Mouse (Mus musculus) forebrain, embryonic 11.5 days (tissue): Measurements from ENCODE around the gene Timm13. TPM values are rescaled to one million over a fixed set of nuclear protein-coding genes. Genes with fewer than 3 reads are reported as not detected.

Source experiments
- ATAC-seq: fragments of 200-750 bp; cut with Nextera tagmentation; replicated peaks from 2 replicates; pipeline ENCODE4 v1.8.0; 2017; ENCODE audit warnings: moderate TSS enrichment; ENCODE audit not compliant: low FRiP score
- DNase-seq: peaks from one replicate; pipeline ENCODE4 v3.0.0-alpha.2; 2017; ENCODE audit warnings: low spot score
- H3K27ac ChIP-seq: fragments of 300-500 bp; sonication (generic); 2 replicates; pipeline ENCODE4 v1.5.1; 2014; ENCODE audit warnings: low read depth, low read length
- H3K27me3 ChIP-seq: fragments of 300-500 bp; sonication (generic); 2 replicates; pipeline ENCODE4 v1.6.1; 2014; ENCODE audit warnings: mild to moderate bottlenecking, low read length, mixed read lengths; ENCODE audit not compliant: control insufficient read depth, insufficient read depth
- H3K36me3 ChIP-seq: fragments of 300-500 bp; sonication (generic); 2 replicates; pipeline ENCODE4 v1.6.1; 2014; ENCODE audit warnings: mild to moderate bottlenecking, low read length, moderate library complexity, mixed read lengths; ENCODE audit not compliant: control insufficient read depth, insufficient read depth
- H3K4me1 ChIP-seq: fragments of 300-500 bp; sonication (generic); replicated peaks from 2 replicates; pipeline ENCODE4 v1.6.1; 2014; ENCODE audit warnings: low read length, mixed read lengths; ENCODE audit not compliant: control insufficient read depth, insufficient read depth
- H3K4me2 ChIP-seq: fragments of 300-500 bp; sonication (generic); 2 replicates; pipeline ENCODE4 v1.6.1; 2014; ENCODE audit warnings: low read depth, mild to moderate bottlenecking, low read length, moderate library complexity, mixed read lengths; ENCODE audit not compliant: severe bottlenecking
- H3K4me3 ChIP-seq: fragments of 300-500 bp; sonication (generic); 2 replicates; pipeline ENCODE4 v1.5.1; 2014; ENCODE audit warnings: low read depth, low read length
- H3K9ac ChIP-seq: fragments of 300-500 bp; sonication (generic); 2 replicates; pipeline ENCODE4 v1.6.1; 2014; ENCODE audit warnings: low read length
- H3K9me3 ChIP-seq: fragments of 300-500 bp; sonication (generic); 2 replicates; pipeline ENCODE4 v1.6.1; 2016; ENCODE audit warnings: low read length, mixed read lengths; ENCODE audit not compliant: control insufficient read depth
- WGBS: fragments of 180-500 bp; shearing (Covaris S2); extraction: QIAGEN DNeasy Blood & Tissue Kit; methylation state at CpG from one replicate; pipeline ENCODE4 v1.1.7; 2014; 5-methylcytosine and 5-hydroxymethylcytosine counted together
- polyA plus RNA-seq: library from polyadenylated mRNA; unstranded; fragments of >200 nt; fragmentation: Nextera tagmentation; extraction: Ambion mirVana; gene quantifications from 2 replicates; pipeline ENCODE4 v1.2.1, GENCODE M21; 2014

Timm13 gene
- polyA plus RNA-seq, 1 experiment from 2014 or later, result 317 TPM

GRCm38 (mm10) chr10:80876028-80876427 is 24.7 kb downstream of the Timm13 start:
- Histone ChIP-seq H3K9ac (no peak overlapping the region; the same call in 1 of the 2 replicates), H3K4me1 (0 out of 2 replicates have a peak, but pooled peaks cover 2% of the 10 kb centered on the region), H3K4me2 (no peak overlapping the region), H3K4me3 (no peak overlapping the region), H3K27ac (no peak overlapping the region), H3K9me3 (no peaks in the 10 kb centered on the region), H3K36me3 (no peaks in the 10 kb centered on the region), H3K27me3 (no peaks in the 10 kb centered on the region)
- DNase-seq (peak; percentile 78), ATAC-seq (0 out of 2 replicates have a peak, but pooled peaks have one; percentile 29)
- WGBS, result 32% methylated on average over 5 of the region's 5 CpGs

GRCm38 (mm10) chr10:80874035-80874434 is 26.7 kb downstream of the Timm13 start:
- Histone ChIP-seq H3K4me1 (0 out of 2 replicates have a peak, but pooled peaks cover 2% of the 10 kb centered on the region), H3K9ac (no peak overlapping the region), H3K36me3 (no peaks in the 10 kb centered on the region), H3K9me3 (no peaks in the 10 kb centered on the region), H3K27me3 (no peaks in the 10 kb centered on the region), H3K27ac (no peak overlapping the region), H3K4me3 (no peak overlapping the region), H3K4me2 (no peak overlapping the region)
- 80% methylated on average over 9 of the region's 9 CpGs for WGBS
- no peak for DNase-seq
- ATAC-seq, result no peak

GRCm38 (mm10) chr10:80871581-80871980 is 29.2 kb downstream of the Timm13 start, which contains the start of gene Tmprss9:
Tmprss9 (plus strand) TSS chr10:80871848.
- DNase-seq (no peak), ATAC-seq (no peak)
- Histone ChIP-seq H3K9ac (no peak within 1 kb of the TSS), H3K4me3 (no peak within 1 kb of the TSS), H3K4me1 (0 out of 2 replicates have a peak, but pooled peaks cover 1% of the 10 kb centered on the region), H3K27ac (no peak within 1 kb of the TSS), H3K36me3 (no peaks in the 10 kb centered on the region), H3K9me3 (no peaks in the 10 kb centered on the region), H3K27me3 (no peaks in the 10 kb centered on the region), H3K4me2 (no peak within 1 kb of the TSS)
- WGBS, result 32% methylated on average over 9 of the region's 9 CpGs

GRCm38 (mm10) chr10:80870993-80871392 is 29.8 kb downstream of the Timm13 start:
- ATAC-seq (no peak), DNase-seq (no peak)
- Histone ChIP-seq H3K27ac (no peak overlapping the region), H3K27me3 (no peaks in the 10 kb centered on the region), H3K4me1 (no peaks in the 10 kb centered on the region), H3K36me3 (no peaks in the 10 kb centered on the region), H3K9me3 (no peaks in the 10 kb centered on the region), H3K4me3 (no peak overlapping the region), H3K4me2 (no peak overlapping the region), H3K9ac (no peak overlapping the region)
- WGBS, result 90% methylated on average over 1 of the region's 6 CpGs

GRCm38 (mm10) chr10:80864446-80864845 is 36.3 kb downstream of the Timm13 start:
- ATAC-seq (no peak), DNase-seq (no peak)
- no peak overlapping the region for H3K27ac ChIP-seq
- H3K4me3 ChIP-seq, result no peak overlapping the region
- no peaks in the 10 kb centered on the region for H3K27me3 ChIP-seq
- H3K4me1 ChIP-seq, result no peaks in the 10 kb centered on the region
- H3K4me2 ChIP-seq, result no peak overlapping the region
- no peak overlapping the region for H3K9ac ChIP-seq
- H3K9me3 ChIP-seq, result no peaks in the 10 kb centered on the region
- no peaks in the 10 kb centered on the region; the same call in 1 of the 2 replicates for H3K36me3 ChIP-seq
- 87% methylated on average over 16 of the region's 16 CpGs for WGBS

DNA sequence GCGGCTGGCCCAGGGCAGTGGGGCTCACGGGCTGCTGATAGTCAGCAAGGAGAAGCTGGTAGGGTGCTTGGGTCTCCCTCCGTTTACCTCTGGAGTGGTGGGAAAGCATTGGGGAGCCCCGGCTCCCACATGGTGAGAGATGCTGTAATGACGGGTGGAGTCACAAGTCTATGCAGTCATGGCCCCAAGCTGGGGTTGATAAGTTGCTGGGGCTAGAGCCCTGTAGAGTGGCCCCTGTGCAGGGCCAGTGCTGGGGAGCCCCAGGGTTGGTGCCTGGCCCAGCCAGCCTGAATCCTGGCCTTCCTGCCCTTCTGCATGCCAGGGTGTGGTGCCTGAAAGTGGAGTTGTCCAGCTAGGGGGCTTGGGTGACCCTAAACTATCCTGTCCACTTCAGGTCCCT is 38.5 kb downstream of the Timm13 start:
- Histone ChIP-seq H3K36me3 (no peaks in the 10 kb centered on the region; the same call in 1 of the 2 replicates), H3K9me3 (no peaks in the 10 kb centered on the region), H3K4me2 (no peak overlapping the region), H3K9ac (no peak overlapping the region), H3K27me3 (no peaks in the 10 kb centered on the region), H3K4me1 (peaks cover 3% of the 10 kb centered on the region; the same call in 1 of the 2 replicates), H3K4me3 (no peak overlapping the region), H3K27ac (no peak overlapping the region)
- DNase-seq (no peak), ATAC-seq (no peak)
- 95% methylated on average over 5 of the region's 5 CpGs for WGBS

DNA sequence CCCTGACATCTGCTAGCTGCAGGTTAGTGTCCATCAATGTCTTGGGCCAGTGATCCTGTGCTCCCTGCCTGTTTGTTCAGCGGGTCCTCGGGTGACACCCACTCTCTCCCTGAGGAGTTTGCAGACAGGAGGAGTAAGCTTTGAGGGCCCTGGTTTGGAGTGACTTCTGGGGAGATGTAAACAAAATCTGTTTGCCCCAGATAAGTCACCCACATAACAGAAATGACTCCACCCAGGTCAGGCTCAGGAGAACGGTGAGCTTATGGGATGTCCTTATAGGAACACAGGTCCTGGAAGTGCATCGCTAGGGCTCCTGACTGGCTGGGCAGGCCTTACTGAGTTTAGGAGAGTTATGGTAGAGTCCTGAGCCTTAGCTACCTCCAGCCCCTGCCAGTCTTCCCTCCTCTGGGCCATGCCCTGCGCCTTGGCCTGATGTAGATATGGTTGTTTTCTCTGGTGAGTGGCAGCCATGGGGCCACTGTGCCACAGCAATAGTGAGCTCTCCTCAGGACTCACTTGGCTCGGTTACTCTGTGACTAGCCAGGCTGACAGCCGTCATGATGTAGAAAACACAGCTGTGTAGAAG is 42.3 kb downstream of the Timm13 start:
- no peaks in the 10 kb centered on the region for H3K27me3 ChIP-seq
- 0 out of 2 replicates have a peak overlapping the region, but pooled peaks have one; percentile 31 for H3K27ac ChIP-seq
- no peak overlapping the region for H3K4me3 ChIP-seq
- ATAC-seq (no peak), DNase-seq (no peak)
- H3K36me3 ChIP-seq, result no peaks in the 10 kb centered on the region; the same call in 1 of the 2 replicates
- no peaks in the 10 kb centered on the region for H3K9me3 ChIP-seq
- WGBS, result 87% methylated on average over 7 of the region's 7 CpGs
- no peak overlapping the region for H3K4me2 ChIP-seq
- H3K9ac ChIP-seq, result no peak overlapping the region
- peaks cover 21% of the 10 kb centered on the region; the same call in 1 of the 2 replicates for H3K4me1 ChIP-seq

DNA sequence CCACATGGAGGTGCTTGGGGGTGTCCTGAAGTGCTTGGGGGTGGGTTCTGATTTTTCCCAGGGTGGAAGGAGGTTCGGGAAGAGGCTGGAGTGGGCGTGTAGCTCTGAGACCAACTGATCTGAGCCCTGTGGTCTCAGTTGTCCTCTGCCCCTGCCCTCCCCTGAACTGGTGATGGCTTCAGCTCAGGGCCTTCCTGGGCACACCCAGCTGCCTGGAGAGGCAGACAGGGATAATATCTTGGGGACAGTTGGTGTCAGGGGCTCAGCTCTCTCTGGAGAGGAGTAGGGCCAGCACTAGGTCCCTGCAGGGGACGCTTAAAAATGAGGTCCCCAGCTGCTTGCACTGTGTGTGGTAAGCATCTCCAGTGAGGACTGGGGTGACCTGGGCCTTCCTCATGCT is 42.9 kb downstream of the Timm13 start:
- Histone ChIP-seq H3K4me2 (peak overlapping the region; percentile 15; the same call in 1 of the 2 replicates), H3K4me3 (no peak overlapping the region)

GRCm38 (mm10) chr10:80857386-80857785 is 43.4 kb downstream of the Timm13 start:
- Histone ChIP-seq H3K9ac (peak overlapping the region; percentile 37), H3K27ac (no peak overlapping the region), H3K4me3 (no peak overlapping the region), H3K9me3 (no peaks in the 10 kb centered on the region), H3K4me2 (peak overlapping the region; percentile 15; the same call in 1 of the 2 replicates), H3K36me3 (no peaks in the 10 kb centered on the region; the same call in 1 of the 2 replicates), H3K4me1 (peaks cover 23% of the 10 kb centered on the region; the same call in 1 of the 2 replicates), H3K27me3 (no peaks in the 10 kb centered on the region)
- 47% methylated on average over 8 of the region's 8 CpGs for WGBS
- no peak for ATAC-seq
- no peak for DNase-seq

More for the DNA sequence above, 42.9 kb downstream of the Timm13 start:
- Histone ChIP-seq H3K4me1 (peaks cover 23% of the 10 kb centered on the region; the same call in 1 of the 2 replicates), H3K9ac (peak overlapping the region; percentile 37), H3K36me3 (no peaks in the 10 kb centered on the region; the same call in 1 of the 2 replicates), H3K27ac (no peak overlapping the region), H3K9me3 (no peaks in the 10 kb centered on the region), H3K27me3 (no peaks in the 10 kb centered on the region)
- ATAC-seq (no peak), DNase-seq (no peak)
- WGBS, result 63% methylated on average over 3 of the region's 3 CpGs
